Mouse (Mus musculus): Measurements from ENCODE around the gene Epn2. TPM values are rescaled to one million over a fixed set of nuclear protein-coding genes. Genes with fewer than 3 reads are reported as not detected.

Epn2 gene
- polyA plus RNA-seq, 1 experiment from 2014 or later, result 23.9 TPM

Other genes with a start within 250 kb of the Epn2 start
- gene Slc47a2, start 236.8 kb downstream of the Epn2 start, polyA plus RNA-seq (2016; fragmentation: Nextera tagmentation; extraction: Ambion mirVana), result not detected in 2 replicates
- 0.10 TPM in 1 of 2 replicates, not detected in the other for gene Slc47a1, start 201.3 kb downstream of the Epn2 start, polyA plus RNA-seq (2016; fragmentation: Nextera tagmentation; extraction: Ambion mirVana)
- gene Rnf112, start 125.6 kb downstream of the Epn2 start, polyA plus RNA-seq (2016; fragmentation: Nextera tagmentation; extraction: Ambion mirVana), result 0.42 and 0.66 TPM in 2 replicates
- gene Mfap4, start 94.3 kb downstream of the Epn2 start, polyA plus RNA-seq (2016; fragmentation: Nextera tagmentation; extraction: Ambion mirVana), result 38.4 and 59.9 TPM in 2 replicates
- gene Mapk7, start 85.3 kb downstream of the Epn2 start, polyA plus RNA-seq (2016; fragmentation: Nextera tagmentation; extraction: Ambion mirVana), result 89.2 and 94.6 TPM in 2 replicates
- gene B9d1, start 74.5 kb downstream of the Epn2 start, polyA plus RNA-seq (2016; fragmentation: Nextera tagmentation; extraction: Ambion mirVana), result 52.5 and 56.0 TPM in 2 replicates
- gene Grap, start 73.6 kb upstream of the Epn2 start, polyA plus RNA-seq (2016; fragmentation: Nextera tagmentation; extraction: Ambion mirVana), result 8.2 and 8.6 TPM in 2 replicates
- 0.86 and 0.95 TPM in 2 replicates for gene Fam83g, start 104.4 kb upstream of the Epn2 start, polyA plus RNA-seq (2016; fragmentation: Nextera tagmentation; extraction: Ambion mirVana)
- not detected in 2 replicates for gene Slc5a10, start 141.1 kb upstream of the Epn2 start, polyA plus RNA-seq (2016; fragmentation: Nextera tagmentation; extraction: Ambion mirVana)
- gene Prpsap2, start 182.4 kb upstream of the Epn2 start, polyA plus RNA-seq (2016; fragmentation: Nextera tagmentation; extraction: Ambion mirVana), result 47.0 and 49.3 TPM in 2 replicates